Mouse (Mus musculus) lung, postnatal 0 days (tissue): ENCODE measurements around the gene Agbl4. TPM values are rescaled to one million over a fixed set of nuclear protein-coding genes. Genes with fewer than 3 reads are reported as not detected.

Experiments
- ATAC-seq: fragments of 200-750 bp; cut with Nextera tagmentation; 2 replicates; pipeline ENCODE4 v1.8.0; 2017; ENCODE audit warnings: moderate library complexity
- DNase-seq: peaks from one replicate; pipeline ENCODE4 v3.0.0-alpha.2; 2016; ENCODE audit warnings: low spot score
- H3K27ac ChIP-seq: fragments of 300-500 bp; sonication (generic); 2 replicates; pipeline ENCODE4 v1.5.1; 2014; ENCODE audit warnings: antibody characterized with exemption, mild to moderate bottlenecking, low read length, mixed read lengths
- H3K27me3 ChIP-seq: fragments of 300-500 bp; sonication (generic); replicated peaks from 2 replicates; pipeline ENCODE4 v1.6.1; 2014; ENCODE audit warnings: low read length, mixed read lengths; ENCODE audit not compliant: insufficient read depth
- H3K36me3 ChIP-seq: fragments of 300-500 bp; sonication (generic); 2 replicates; pipeline ENCODE4 v1.6.1; 2014; ENCODE audit warnings: low read length, mixed read lengths; ENCODE audit not compliant: insufficient read depth
- H3K4me1 ChIP-seq: fragments of 300-500 bp; sonication (generic); 2 replicates; pipeline ENCODE4 v1.6.1; 2014; ENCODE audit warnings: antibody characterized with exemption, low read depth, low read length, mixed read lengths; ENCODE audit not compliant: insufficient read depth
- H3K4me2 ChIP-seq: fragments of 300-500 bp; sonication (generic); replicated peaks from 2 replicates; pipeline ENCODE4 v1.6.1; 2014; ENCODE audit warnings: low read depth, mild to moderate bottlenecking, low read length, moderate library complexity, mixed read lengths
- H3K4me3 ChIP-seq: fragments of 300-500 bp; sonication (generic); 2 replicates; pipeline ENCODE4 v1.5.1; 2014; ENCODE audit warnings: low read depth, low read length
- H3K9ac ChIP-seq: fragments of 300-500 bp; sonication (generic); replicated peaks from 2 replicates; pipeline ENCODE4 v1.6.1; 2014; ENCODE audit warnings: low read depth, mild to moderate bottlenecking
- H3K9me3 ChIP-seq: fragments of 300-500 bp; sonication (generic); 2 replicates; pipeline ENCODE4 v1.6.1; 2016; ENCODE audit warnings: low read length, mixed read lengths
- CTCF ChIP-seq: IDR thresholded peaks from 2 replicates; pipeline ENCODE4 v1.5.1; 2016; ENCODE audit warnings: antibody characterized with exemption, mild to moderate bottlenecking
- EP300 ChIP-seq: IDR thresholded peaks from 2 replicates; pipeline ENCODE4 v1.6.1; 2016; ENCODE audit warnings: antibody characterized with exemption, mild to moderate bottlenecking, control low read depth
- WGBS: fragments of 180-500 bp; shearing (Covaris S2); extraction: QIAGEN DNeasy Blood & Tissue Kit; methylation state at CpG from one replicate; pipeline ENCODE4 v1.1.7; 2014; 5-methylcytosine and 5-hydroxymethylcytosine counted together
- polyA plus RNA-seq: library from polyadenylated mRNA; unstranded; fragments of >200 nt; fragmentation: Nextera tagmentation; extraction: Ambion mirVana; gene quantifications from 2 replicates; pipeline ENCODE4 v1.2.1, GENCODE M21; 2015

Gene Agbl4
- polyA plus RNA-seq, 1 experiment from 2014 or later: 0.50 TPM

GRCm38 (mm10) chr4:111419476-111419875 lies 1022.0 kb downstream of the Agbl4 start:
- Histone ChIP-seq H3K4me1 (no peaks in the 10 kb centered on the region), H3K4me2 (no peak overlapping the region)

GRCm38 (mm10) chr4:111420031-111420430 lies 1022.6 kb downstream of the Agbl4 start:
- peak; percentile 28 for DNase-seq
- 61% methylated on average over 3 of the region's 3 CpGs for WGBS
- Histone ChIP-seq H3K4me1 (no peaks in the 10 kb centered on the region; the same call in 1 of the 2 replicates), H3K4me2 (no peak overlapping the region), H3K9me3 (no peaks in the 10 kb centered on the region), H3K27ac (no peak overlapping the region), H3K4me3 (no peak overlapping the region), H3K9ac (no peak overlapping the region), H3K36me3 (no peaks in the 10 kb centered on the region), H3K27me3 (no peaks in the 10 kb centered on the region)
- TF ChIP-seq EP300: no peak
- TF ChIP-seq CTCF: no peak
- ATAC-seq: no peak

More at GRCm38 (mm10) chr4:111419476-111419875, 1022.0 kb downstream of the Agbl4 start:
- Histone ChIP-seq H3K9me3 (no peaks in the 10 kb centered on the region), H3K27me3 (no peaks in the 10 kb centered on the region), H3K36me3 (no peaks in the 10 kb centered on the region), H3K9ac (no peak overlapping the region), H3K27ac (no peak overlapping the region), H3K4me3 (no peak overlapping the region)
- no peak for DNase-seq
- TF ChIP-seq CTCF: no peak
- no peak for TF ChIP-seq EP300
- no peak for ATAC-seq
- 84% methylated on average over 1 of the region's 1 CpGs for WGBS

- Histone ChIP-seq H3K36me3 (no peaks in the 10 kb centered on the region), H3K27me3 (no peaks in the 10 kb centered on the region), H3K4me3 (no peak overlapping the region), H3K4me2 (no peak overlapping the region), H3K9ac (no peak overlapping the region), H3K4me1 (no peaks in the 10 kb centered on the region; the same call in 1 of the 2 replicates), H3K9me3 (no peaks in the 10 kb centered on the region), H3K27ac (no peak overlapping the region)
- TF ChIP-seq EP300 (no peak), CTCF (no peak)
- DNase-seq (no peak), ATAC-seq (no peak)
- WGBS: 82% methylated on average over 4 of the region's 4 CpGs
Measured at GRCm38 (mm10) chr4:111420955-111421354, 1023.5 kb downstream of the Agbl4 start.

- TF ChIP-seq CTCF: no peak
- TF ChIP-seq EP300: no peak
- H3K4me2 ChIP-seq: no peak overlapping the region
- no peaks in the 10 kb centered on the region for H3K27me3 ChIP-seq
- no peaks in the 10 kb centered on the region for H3K36me3 ChIP-seq
- WGBS: 82% methylated on average over 6 of the region's 6 CpGs
- H3K4me1 ChIP-seq: no peaks in the 10 kb centered on the region; the same call in 1 of the 2 replicates
- DNase-seq: no peak
- no peak overlapping the region for H3K27ac ChIP-seq
- no peak overlapping the region for H3K9ac ChIP-seq
- no peaks in the 10 kb centered on the region for H3K9me3 ChIP-seq
- ATAC-seq: no peak
- H3K4me3 ChIP-seq: no peak overlapping the region
Measured at GRCm38 (mm10) chr4:111421785-111422184, 1024.3 kb downstream of the Agbl4 start.

GRCm38 (mm10) chr4:111424371-111424950 lies 1027.0 kb downstream of the Agbl4 start:
- Histone ChIP-seq H3K4me1 (no peaks in the 10 kb centered on the region; the same call in 1 of the 2 replicates), H3K9ac (no peak overlapping the region), H3K27ac (no peak overlapping the region), H3K4me2 (no peak overlapping the region), H3K9me3 (no peaks in the 10 kb centered on the region), H3K36me3 (no peaks in the 10 kb centered on the region), H3K27me3 (no peaks in the 10 kb centered on the region), H3K4me3 (no peak overlapping the region)
- ATAC-seq (no peak), DNase-seq (no peak)
- no peak for TF ChIP-seq EP300
- no peak for TF ChIP-seq CTCF
- WGBS: 96% methylated on average over 1 of the region's 1 CpGs

GRCm38 (mm10) chr4:111425170-111425569 lies 1027.7 kb downstream of the Agbl4 start:
- Histone ChIP-seq H3K9me3 (no peaks in the 10 kb centered on the region), H3K27me3 (no peaks in the 10 kb centered on the region), H3K27ac (no peak overlapping the region), H3K36me3 (no peaks in the 10 kb centered on the region), H3K9ac (no peak overlapping the region), H3K4me3 (no peak overlapping the region), H3K4me2 (no peak overlapping the region), H3K4me1 (no peaks in the 10 kb centered on the region; the same call in 1 of the 2 replicates)
- WGBS: 31% methylated on average over 6 of the region's 6 CpGs
- no peak for TF ChIP-seq CTCF
- no peak for TF ChIP-seq EP300
- peak; percentile 51 for DNase-seq
- ATAC-seq: peak; percentile 77

- Histone ChIP-seq H3K9me3 (no peaks in the 10 kb centered on the region), H3K36me3 (no peaks in the 10 kb centered on the region), H3K4me3 (no peak overlapping the region), H3K9ac (no peak overlapping the region), H3K4me1 (no peaks in the 10 kb centered on the region), H3K27me3 (no peaks in the 10 kb centered on the region), H3K4me2 (no peak overlapping the region), H3K27ac (no peak overlapping the region)
- peak; percentile 82 for DNase-seq
- TF ChIP-seq CTCF (no peak), EP300 (no peak)
- 83% methylated on average over 2 of the region's 2 CpGs for WGBS
- peak; percentile 83 for ATAC-seq
Measured at GRCm38 (mm10) chr4:111431186-111431585, 1033.7 kb downstream of the Agbl4 start.
